Mouse (Mus musculus): Measurements from ENCODE around the gene Dad1.

Gene Dad1

GRCm38 (mm10) chr14:54224484-54225467 is 29.1 kb downstream of the Dad1 start:
- DNase-seq (ENCODE audit: extremely low spot score): no peak

DNA sequence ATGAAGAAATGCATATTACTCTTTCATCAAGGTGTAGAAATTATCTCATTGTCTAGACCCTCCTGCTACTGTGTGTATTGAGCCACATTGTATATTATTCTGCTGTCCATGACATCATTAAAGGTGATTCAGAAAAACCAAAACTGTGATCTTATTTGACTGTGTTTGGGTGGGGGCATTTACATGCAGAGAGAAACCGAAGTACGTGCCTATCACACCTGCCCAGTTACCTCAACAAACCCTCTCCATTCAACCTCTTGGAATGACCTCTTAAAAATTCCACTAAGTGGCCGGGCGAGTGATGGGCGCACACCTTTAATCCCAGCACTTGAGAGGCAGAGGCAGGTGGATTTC is 29.9 kb downstream of the Dad1 start:
- no peak for DNase-seq (ENCODE audit: extremely low spot score)

DNA sequence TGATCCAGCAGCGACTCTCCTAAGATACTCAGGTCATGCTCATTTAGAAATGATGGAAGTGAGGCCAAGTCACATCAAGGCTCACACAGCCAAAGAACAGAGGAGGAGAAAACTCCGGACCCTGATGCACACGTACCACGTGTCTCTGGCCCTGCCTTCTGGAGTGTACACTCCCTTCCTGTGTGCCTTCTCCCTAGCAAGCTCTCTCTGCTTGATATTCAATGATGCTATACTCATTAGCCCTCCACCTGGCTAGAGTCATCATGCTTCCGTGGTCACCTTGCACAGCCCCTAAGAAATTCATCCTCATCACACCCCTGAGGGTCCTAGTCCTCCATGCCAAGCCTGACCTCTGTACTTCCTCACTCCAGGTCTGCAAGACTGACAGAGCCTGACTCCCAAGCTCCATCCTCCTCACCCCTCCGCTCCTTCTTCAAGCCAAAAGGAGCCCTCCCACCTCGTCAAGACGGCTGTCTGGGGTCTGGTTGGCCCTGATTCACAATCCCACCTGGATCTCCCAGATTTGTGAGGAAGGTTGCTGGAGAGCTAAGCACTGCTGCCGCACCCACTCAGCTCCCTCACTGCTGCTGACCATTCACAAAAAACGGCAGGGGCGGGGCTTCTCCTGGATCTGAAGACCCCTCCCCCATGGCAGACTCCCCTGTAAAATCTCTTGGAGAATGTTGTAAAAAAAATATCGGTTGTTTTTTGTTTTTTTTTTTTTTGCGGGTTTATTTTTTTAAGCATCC is 30.4 kb downstream of the Dad1 start:
- no peak for DNase-seq (ENCODE audit: extremely low spot score)

- DNase-seq (ENCODE audit: extremely low spot score): no peak
Measured at GRCm38 (mm10) chr14:54222289-54222727, 31.6 kb downstream of the Dad1 start.

GRCm38 (mm10) chr14:54221641-54222040 is 32.3 kb downstream of the Dad1 start:
- DNase-seq (ENCODE audit: extremely low spot score): no peak

DNA sequence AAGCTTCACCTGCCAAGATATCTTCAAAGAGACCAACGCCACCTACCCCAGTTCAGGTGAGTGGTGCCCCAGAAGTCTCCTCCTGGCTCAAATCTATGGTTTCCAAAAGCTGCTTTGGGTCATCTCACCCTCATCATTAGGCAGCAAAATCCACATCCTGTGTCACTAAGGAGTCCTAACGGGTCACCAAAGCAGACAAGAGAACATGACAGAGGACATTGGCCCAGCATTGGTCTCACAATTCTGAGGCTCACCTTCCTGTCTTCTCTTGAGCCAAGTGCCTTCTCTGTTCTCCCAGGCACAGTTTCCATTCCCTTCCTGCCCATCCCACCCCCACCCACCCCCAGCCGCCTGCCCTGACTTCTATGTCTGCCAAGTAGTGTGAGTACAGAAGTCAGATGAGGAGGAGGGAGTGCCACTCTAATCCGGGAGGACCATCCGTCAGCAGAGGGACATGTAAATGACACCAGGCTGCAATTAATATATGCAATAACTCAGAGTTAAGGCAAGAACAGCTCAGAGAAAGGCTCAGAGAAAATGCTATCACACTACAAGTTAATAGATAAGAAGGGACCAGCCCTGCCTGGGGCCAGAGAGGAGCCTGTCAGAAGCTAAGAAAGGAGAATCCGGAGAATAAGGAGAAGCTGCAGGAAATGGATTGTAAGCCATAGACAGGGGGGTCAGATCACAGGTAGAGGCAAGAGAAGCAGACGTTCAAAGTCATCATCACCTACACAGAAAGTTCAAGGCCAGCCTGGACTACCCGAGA is 33.0 kb downstream of the Dad1 start:
- DNase-seq (ENCODE audit: extremely low spot score): no peak

GRCm38 (mm10) chr14:54219849-54220248 is 34.1 kb downstream of the Dad1 start:
- no peak for DNase-seq (ENCODE audit: extremely low spot score)

- no peak for DNase-seq (ENCODE audit: extremely low spot score)
Measured at GRCm38 (mm10) chr14:54219256-54219655, 34.6 kb downstream of the Dad1 start.

DNA sequence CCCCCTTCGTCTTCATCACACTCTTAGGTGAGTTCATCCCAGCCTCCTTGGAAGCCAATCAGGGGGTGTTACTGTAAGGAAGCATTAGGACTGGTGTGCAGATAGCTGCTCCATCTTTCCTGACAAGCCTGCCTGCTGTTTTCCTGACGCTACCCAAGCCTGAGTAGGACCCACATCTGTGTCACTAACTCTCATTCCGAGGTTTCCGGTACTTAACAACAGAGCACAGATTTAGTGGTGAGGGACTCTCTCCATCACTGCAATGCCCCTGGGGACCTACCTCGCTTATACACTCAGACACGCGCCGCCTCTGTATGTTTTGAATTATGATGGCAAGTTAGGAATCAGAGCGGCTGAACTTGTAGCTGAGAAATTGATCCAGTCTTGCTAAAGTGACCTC is 35.2 kb downstream of the Dad1 start:
- no peak for DNase-seq (ENCODE audit: extremely low spot score)

DNA sequence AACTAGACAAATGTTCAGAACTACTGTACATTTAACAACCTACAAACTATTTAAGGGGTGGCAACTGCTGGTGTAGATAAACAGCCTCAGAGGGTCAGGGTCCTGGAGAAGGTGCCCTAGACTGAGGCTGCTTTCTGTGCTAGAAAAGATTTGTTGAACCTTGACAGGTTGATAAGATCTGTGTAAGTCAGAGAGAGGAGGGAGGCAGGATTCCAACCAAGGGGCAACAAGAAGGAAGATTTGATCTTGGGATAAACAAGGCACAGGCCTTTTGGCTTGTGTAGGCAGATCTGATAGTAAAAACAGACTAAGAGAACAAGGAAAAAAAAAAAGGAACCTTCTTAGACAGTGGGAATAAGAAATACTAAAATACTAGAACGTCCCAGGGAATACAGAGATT is 35.7 kb downstream of the Dad1 start:
- no peak for DNase-seq (ENCODE audit: extremely low spot score)

- no peak for DNase-seq (ENCODE audit: extremely low spot score)
Measured at GRCm38 (mm10) chr14:54216126-54216525, 37.8 kb downstream of the Dad1 start.

DNA sequence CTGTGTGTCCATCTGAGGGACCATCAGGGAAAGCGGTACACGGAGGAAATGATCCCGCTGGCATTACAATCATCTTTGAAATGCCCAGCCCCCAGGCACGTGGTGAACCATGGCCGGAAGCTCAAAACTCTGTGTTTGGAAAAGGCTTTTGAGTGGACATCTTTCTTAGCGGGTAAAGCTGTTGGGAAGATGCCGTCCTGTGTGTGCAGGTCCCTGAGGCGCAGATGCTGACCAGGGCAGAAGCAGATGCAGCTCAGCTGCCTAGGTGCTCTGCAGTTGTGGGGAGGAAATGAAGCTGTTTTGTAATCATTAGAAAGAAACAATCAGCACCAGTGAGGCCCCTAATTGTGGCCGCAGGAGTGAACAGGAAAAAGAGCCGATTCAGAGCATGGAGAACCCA is 39.0 kb downstream of the Dad1 start:
- DNase-seq (ENCODE audit: extremely low spot score): no peak

DNA sequence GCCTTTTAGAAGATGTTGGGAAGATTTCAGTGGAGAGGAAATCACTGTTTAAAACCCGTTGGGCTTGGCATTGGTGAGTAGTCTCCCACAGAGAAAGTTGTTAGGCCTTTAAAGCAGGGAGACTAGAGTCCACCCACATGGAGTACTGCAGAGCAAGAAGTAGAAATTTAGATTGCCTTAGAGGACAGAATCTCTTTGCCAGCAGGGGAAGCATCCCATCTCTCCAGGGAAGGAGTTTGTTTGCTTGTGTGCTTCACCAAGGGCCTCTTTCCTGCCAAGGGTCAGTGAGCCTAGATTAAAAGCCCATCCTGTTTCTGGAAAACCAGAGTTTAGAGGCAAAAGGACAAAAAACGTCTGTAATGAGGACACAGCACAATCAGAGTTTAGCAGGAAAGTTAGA is 39.4 kb downstream of the Dad1 start:
- DNase-seq (ENCODE audit: extremely low spot score): no peak

DNA sequence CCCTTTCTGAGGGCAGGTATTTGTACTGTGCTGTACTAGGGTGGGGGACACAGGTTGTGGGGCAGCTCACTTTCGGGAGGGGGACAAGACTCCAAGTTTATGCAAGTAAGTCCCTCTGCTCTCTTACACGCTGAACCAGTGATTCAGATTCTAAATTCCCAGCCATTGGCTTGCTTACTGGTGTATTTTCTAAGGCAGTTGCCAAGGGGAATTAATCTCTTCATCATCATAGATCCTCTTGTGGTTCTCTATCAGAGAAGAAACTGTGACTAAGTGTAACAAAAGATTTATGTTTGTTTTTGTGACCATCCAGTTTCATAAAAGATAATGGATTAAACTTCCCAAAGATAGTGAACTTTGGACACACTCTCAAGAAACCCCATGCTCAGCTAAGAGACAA is 40.2 kb downstream of the Dad1 start:
- no peak for DNase-seq (ENCODE audit: extremely low spot score)

- no peak for DNase-seq (ENCODE audit: extremely low spot score)
Measured at GRCm38 (mm10) chr14:54211755-54212154, 42.1 kb downstream of the Dad1 start.

- DNase-seq (ENCODE audit: extremely low spot score): no peak
Measured at GRCm38 (mm10) chr14:54211199-54211598, 42.7 kb downstream of the Dad1 start.

DNA sequence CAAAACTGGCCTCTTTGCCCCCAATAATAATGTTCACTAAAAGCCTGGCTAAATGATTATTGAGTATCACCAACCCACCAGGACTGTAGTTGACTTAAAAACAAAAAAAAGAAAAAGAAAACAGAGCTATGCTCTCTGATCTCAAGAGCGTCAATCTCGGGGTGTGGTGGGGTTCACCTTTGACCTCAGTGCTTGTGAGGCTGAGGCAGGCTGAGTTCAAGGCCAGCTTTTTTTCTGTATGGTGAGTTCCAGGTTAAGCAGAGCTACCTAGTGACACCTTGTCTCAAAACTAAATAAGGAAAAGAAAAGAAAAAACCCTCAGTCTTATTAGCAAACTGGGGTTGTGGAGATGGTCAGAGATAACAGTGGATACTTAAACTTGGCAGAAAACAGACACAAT is 43.5 kb downstream of the Dad1 start:
- no peak for DNase-seq (ENCODE audit: extremely low spot score)

DNA sequence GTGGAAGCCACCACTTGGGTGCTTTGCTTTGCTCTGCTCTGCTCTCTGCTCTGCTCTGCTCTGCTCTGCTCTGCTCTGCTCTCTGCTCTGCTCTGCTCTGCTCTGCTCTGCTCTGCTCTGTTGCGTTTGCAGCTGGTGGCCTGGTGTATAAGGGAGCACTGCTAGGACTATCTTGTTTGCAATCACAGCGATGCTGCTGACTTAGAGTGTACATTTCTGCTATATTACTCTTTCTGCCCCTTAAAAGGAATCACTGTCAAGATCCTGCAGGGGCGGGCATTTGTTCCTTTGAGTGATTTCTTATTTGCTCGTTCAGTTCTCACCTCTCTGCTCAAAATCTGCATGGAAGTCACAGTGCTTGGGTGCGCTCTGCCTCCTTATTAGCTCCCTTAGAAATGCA is 44.0 kb downstream of the Dad1 start:
- no peak for DNase-seq (ENCODE audit: extremely low spot score)

- no peak for DNase-seq (ENCODE audit: extremely low spot score)
Measured at GRCm38 (mm10) chr14:54208741-54209140, 45.2 kb downstream of the Dad1 start.

DNA sequence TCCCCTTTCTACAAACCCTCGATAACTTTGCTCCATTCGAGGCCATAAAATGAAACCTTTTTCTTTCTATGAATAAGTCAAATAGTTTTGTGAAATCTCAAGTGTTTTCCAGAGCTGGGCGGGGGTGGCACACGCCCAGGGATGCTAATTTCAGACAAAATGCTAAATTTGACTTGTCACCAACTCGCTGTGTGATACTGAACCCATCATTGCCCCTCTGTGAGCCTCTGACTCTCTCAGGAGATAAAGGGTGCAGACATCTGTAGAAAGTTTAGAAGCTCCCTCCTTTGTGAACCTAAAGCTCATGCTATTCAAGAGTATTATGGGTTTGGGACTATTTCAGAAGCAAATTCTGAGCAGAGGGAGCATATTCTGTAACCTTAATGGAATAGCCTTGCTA is 46.0 kb downstream of the Dad1 start:
- no peak for DNase-seq (ENCODE audit: extremely low spot score)

- no peak for DNase-seq (ENCODE audit: extremely low spot score)
Measured at GRCm38 (mm10) chr14:54206750-54207550, 47.0 kb downstream of the Dad1 start.

Data from embryo, embryonic 9.5 days (tissue).